Mouse (Mus musculus) brain, embryonic 14.5 days (tissue): ENCODE data around the gene Myo10.

Source experiments
- CTCF ChIP-seq: fragments of 200-500 bp; IDR thresholded peaks from 2 replicates; pipeline ENCODE4 v1.5.1; 2012; ENCODE audit warnings: inconsistent platforms, mild to moderate bottlenecking, moderate library complexity, borderline replicate concordance; ENCODE audit not compliant: insufficient read depth, insufficient read length; ENCODE audit errors: extremely low read depth
- POLR2A ChIP-seq: fragments of 200-500 bp; IDR thresholded peaks from 2 replicates; pipeline ENCODE4 v1.6.1; 2012; ENCODE audit warnings: mild to moderate bottlenecking, inconsistent platforms, borderline replicate concordance; ENCODE audit not compliant: poor library complexity, insufficient read depth, insufficient read length, severe bottlenecking; ENCODE audit errors: extremely low read depth

DNA sequence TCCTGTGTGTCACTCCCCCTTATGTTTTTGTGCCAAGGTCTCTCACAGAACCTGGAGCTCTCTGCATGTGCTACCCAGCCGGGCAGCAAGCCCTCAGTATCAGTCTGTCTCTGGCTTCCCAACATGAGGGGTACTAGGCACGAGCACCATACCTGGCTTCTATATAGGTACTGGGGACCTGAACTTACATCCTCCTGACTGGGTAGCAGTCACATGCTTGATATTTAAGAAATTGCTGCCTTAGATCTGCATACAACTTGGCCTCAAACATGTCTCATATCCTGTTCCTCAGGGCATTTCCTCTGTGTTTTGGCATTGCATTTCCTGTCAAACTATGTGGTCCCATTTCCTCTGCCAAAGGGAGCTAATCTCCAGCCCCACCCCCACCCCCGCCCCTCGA, 30.4 kb upstream of the Myo10 start:
- TF ChIP-seq CTCF (no peak), POLR2A (no peak)
